Mouse (Mus musculus) cerebellum, adult 2 months (tissue): Measurements from ENCODE around the gene Plekhf1. TPM values are rescaled to one million over a fixed set of nuclear protein-coding genes. Genes with fewer than 3 reads are reported as not detected.

Source experiments
- DNase-seq, 2 experiments: peaks; one replicate each; pipeline ENCODE4 v3.0.0; 2021
- H3K27ac ChIP-seq: fragments of 200-500 bp; 2 replicates; pipeline ENCODE4 v1.5.1; 2012; ENCODE audit warnings: low read length, control low read depth, inconsistent platforms; ENCODE audit not compliant: insufficient read depth
- H3K27me3 ChIP-seq: fragments of 200-500 bp; 2 replicates; pipeline ENCODE4 v1.6.1; 2012; ENCODE audit warnings: inconsistent platforms, mild to moderate bottlenecking, low read length, moderate library complexity; ENCODE audit not compliant: control insufficient read depth, insufficient read depth
- H3K4me1 ChIP-seq: fragments of 200-500 bp; 2 replicates; pipeline ENCODE4 v1.6.1; 2011; ENCODE audit warnings: low read length; ENCODE audit not compliant: control insufficient read depth, insufficient read depth
- H3K4me3 ChIP-seq: fragments of 200-500 bp; replicated peaks from 2 replicates; pipeline ENCODE3; 2011; ENCODE audit warnings: mild to moderate bottlenecking, low read depth, low read length, control low read depth; ENCODE audit not compliant: insufficient read depth
- CTCF ChIP-seq: fragments of 200-500 bp; IDR thresholded peaks from 2 replicates; pipeline ENCODE4 v1.5.1; 2011; ENCODE audit warnings: low read depth, mild to moderate bottlenecking, control low read depth, low read length, moderate library complexity, borderline replicate concordance; ENCODE audit not compliant: insufficient read depth
- POLR2A ChIP-seq: fragments of 200-500 bp; IDR thresholded peaks from 2 replicates; pipeline ENCODE4 v1.6.1; 2011; ENCODE audit warnings: low read length, control low read depth, borderline replicate concordance; ENCODE audit not compliant: insufficient read depth
- WGBS: fragments of 180-500 bp; shearing (Covaris S2); methylation state at CpG from one replicate; pipeline ENCODE4 v1.1.7; 2018; 5-methylcytosine and 5-hydroxymethylcytosine counted together
- polyA plus RNA-seq: library from polyadenylated mRNA; depleted of rRNA; stranded (reverse); fragments of >200 nt; gene quantifications from 2 replicates; pipeline ENCODE4 v1.2.3, GENCODE M21; 2012; rRNA removed

Plekhf1 gene
- polyA plus RNA-seq, 1 experiment = 8.2 TPM

DNA sequence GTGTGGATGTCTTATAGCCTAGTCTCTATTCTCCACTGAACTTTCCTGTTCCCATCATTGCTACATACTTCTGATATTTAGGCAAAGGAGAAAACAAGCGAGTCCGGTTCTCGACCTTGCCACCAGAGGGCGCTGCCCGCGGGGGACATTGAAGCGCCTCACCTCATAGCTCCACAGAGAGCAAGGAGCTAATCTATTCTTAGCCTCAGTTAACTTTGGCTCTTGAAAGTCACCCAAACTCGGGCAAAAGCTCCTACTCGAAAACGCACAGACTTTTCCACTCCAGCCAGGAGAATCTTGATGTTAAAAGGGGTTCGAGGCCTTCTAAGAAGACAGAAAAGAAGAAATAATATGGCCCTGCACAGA, 45.2 kb downstream of the Plekhf1 start:
- WGBS = under 1% methylated on average over 11 of the region's 11 CpGs
- Histone ChIP-seq H3K27ac (peak overlapping the region; percentile 75; the same call in 1 of the 2 replicates), H3K27me3 (no peaks in the 10 kb centered on the region), H3K4me1 (peaks cover 7% of the 10 kb centered on the region; the same call in 1 of the 2 replicates), H3K4me3 (peak overlapping the region; percentile 80)
- TF ChIP-seq CTCF = peak; percentile 88
- TF ChIP-seq POLR2A = no peak
- peak; percentile 84 to 90 for DNase-seq

DNA sequence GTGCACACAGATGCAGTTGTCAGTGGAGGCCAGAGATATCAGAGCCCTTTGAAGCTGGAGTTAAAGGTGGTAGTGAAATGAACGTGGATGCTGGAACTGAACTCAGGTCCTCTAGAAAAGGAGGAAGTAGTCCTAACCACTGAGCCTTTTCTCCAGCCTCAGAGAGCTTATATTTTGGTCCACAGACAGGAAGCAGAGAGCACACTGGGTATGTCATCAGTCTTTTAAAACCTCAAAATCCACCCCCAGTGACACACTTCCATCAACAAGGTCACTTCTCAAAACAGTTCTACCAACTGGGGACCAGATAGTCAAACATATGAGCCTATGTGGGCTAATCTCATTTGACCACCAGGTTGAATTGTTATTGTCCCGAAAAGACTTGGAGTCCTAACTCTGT, 46.5 kb downstream of the Plekhf1 start:
- no peaks in the 10 kb centered on the region for H3K27me3 ChIP-seq
- H3K4me3 ChIP-seq = no peak overlapping the region
- WGBS = 85% methylated on average over 2 of the region's 2 CpGs
- TF ChIP-seq POLR2A = no peak
- no peak for TF ChIP-seq CTCF
- peaks cover 3% of the 10 kb centered on the region; the same call in 1 of the 2 replicates for H3K4me1 ChIP-seq
- DNase-seq = no peak
- no peak overlapping the region for H3K27ac ChIP-seq

DNA sequence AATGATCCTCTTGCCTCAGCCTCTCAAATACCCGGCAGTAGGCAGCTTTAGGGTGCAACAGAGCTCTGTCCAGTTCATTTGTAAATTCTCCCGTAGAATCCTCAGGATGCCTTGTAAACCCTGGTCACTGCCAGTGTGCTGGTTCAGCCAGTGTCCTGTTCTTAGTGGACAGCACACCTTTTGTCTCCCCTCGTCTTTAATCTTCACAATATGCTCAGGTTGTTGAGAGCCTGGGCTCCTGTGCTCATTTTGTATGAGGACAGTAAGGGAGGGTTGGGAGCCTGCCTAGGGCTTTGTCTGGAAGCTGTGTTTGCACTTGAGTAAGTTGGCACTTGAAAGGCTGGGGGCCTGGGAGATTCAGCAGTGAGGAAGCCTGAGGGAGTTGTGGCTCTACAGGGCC, 47.9 kb downstream of the Plekhf1 start:
- no peak for DNase-seq
- TF ChIP-seq CTCF (no peak), POLR2A (no peak)
- Histone ChIP-seq H3K27ac (no peak overlapping the region), H3K27me3 (no peaks in the 10 kb centered on the region; the same call in 1 of the 2 replicates), H3K4me3 (no peak overlapping the region), H3K4me1 (0 out of 2 replicates have a peak, but pooled peaks cover 2% of the 10 kb centered on the region)
- WGBS = 68% methylated on average over 3 of the region's 3 CpGs

DNA sequence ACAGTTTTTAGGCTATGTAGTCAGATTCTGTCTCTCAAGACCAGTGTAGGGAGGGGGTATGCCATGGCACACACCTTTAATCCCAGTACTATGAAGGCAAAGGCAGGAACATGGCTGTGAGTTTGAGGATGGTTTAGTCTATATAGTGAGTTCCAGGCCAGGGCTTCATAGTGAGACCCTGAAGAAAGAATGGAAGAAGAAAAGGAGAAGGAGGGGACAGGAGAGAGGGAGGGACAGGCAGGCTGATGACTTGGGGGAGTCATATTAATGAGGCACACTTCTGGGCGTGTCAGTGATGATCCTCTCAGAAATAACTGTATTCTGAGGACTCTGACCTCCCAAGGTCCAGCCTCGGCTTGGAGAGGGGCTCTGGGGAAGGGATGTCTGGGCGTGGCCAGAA, 51.8 kb downstream of the Plekhf1 start:
- Histone ChIP-seq H3K4me3 (no peak overlapping the region), H3K27me3 (no peaks in the 10 kb centered on the region; the same call in 1 of the 2 replicates), H3K4me1 (no peaks in the 10 kb centered on the region; the same call in 1 of the 2 replicates), H3K27ac (no peak overlapping the region)
- TF ChIP-seq POLR2A (no peak), CTCF (no peak)
- no peak for DNase-seq
- WGBS = 79% methylated on average over 3 of the region's 3 CpGs

DNA sequence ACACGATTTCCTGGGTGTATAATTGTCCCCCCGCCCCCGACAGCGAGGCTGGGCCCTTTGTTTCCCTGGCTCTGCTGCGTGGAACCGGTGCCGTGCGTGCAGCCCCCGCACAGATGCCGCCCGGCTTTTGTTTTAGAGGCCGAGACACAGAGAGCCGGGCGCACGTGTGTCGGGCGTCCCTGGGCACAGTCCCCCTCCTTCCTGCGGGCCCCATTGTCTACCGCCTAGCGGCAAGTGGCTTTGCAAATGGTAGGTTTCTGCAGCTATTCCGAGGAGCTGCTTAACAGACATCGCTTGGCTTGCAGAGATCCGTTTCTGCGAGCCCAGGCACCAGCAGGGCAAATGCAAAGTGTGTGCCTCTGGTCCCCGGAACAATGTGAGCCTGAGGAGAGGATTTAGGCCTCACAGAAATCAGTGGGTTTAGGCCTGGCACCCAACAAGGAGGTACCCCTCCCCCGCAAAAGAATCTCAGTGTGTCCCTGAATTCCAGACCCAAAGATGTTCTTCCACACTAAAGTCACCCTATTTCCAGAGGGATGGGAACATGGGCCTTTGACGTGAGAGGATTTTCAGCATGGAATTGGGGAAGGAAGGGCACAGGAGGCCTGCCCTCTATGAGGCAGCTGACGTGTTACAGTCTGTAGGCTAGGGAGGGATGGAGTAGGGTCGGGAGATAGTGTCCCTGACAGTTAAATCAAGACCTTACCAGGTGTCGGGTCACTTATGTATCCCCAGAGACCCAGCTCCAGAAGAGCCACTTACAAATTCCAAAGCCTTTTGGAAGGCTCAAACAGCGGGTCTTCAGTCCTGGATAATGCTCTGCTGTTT, 53.3 kb downstream of the Plekhf1 start:
- Histone ChIP-seq H3K27me3 (no peaks in the 10 kb centered on the region; the same call in 1 of the 2 replicates), H3K27ac (no peak overlapping the region), H3K4me3 (peak overlapping the region; percentile 23), H3K4me1 (no peaks in the 10 kb centered on the region; the same call in 1 of the 2 replicates)
- 20% methylated on average over 31 of the region's 31 CpGs for WGBS
- peak in 1 of 2 experiments; percentile 36 for DNase-seq
- TF ChIP-seq CTCF = no peak
- no peak for TF ChIP-seq POLR2A

DNA sequence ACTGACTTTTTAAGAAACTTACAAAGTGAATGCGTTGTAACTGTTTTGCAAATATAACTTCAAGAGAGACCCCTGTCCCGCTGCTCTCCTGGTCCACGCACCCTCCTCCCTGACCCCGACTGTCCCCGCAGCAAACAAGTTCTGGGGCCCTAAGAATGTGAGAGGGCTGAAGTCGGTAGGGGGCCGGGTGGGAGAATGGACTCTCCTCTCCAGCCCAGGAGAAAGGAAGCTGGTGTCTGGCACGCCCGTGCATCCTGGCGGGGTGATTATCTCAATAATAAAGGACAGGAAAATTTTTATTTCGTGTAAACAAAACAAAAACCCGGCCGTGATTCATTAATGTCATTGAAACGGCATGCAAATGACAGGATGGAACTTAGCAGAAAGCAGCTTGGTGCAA, 53.9 kb downstream of the Plekhf1 start:
- Histone ChIP-seq H3K4me3 (no peak overlapping the region), H3K27me3 (no peaks in the 10 kb centered on the region; the same call in 1 of the 2 replicates), H3K4me1 (no peaks in the 10 kb centered on the region; the same call in 1 of the 2 replicates), H3K27ac (no peak overlapping the region)
- DNase-seq = no peak
- no peak for TF ChIP-seq CTCF
- TF ChIP-seq POLR2A = no peak
- WGBS = 31% methylated on average over 14 of the region's 14 CpGs

DNA sequence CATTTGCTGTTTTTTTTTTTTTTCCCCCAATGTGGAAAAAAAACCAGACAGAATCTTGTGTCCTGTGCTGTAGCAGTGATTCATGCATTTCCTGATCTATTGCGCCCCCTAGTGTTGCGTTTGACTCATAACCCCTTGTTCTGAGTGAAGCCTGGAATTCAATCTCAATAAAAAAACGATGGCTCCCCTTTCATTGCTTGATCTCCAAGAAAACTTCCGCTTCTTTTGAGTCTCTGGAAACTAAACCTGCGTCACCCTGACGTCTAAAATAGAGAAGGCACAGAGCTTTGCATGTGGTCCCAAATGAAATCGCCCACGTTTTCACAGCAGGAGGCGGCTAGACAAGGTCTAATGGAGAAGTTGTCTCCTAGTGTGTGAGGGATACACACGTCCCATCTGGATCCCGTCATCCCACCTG, 60.1 kb downstream of the Plekhf1 start:
- peak; percentile 46 to 51 for DNase-seq
- Histone ChIP-seq H3K4me1 (no peaks in the 10 kb centered on the region), H3K27ac (no peak overlapping the region), H3K27me3 (no peaks in the 10 kb centered on the region), H3K4me3 (no peak overlapping the region)
- 12% methylated on average over 11 of the region's 11 CpGs for WGBS
- TF ChIP-seq POLR2A (no peak), CTCF (peak; percentile 33; the same call in 1 of the 2 replicates)

Other genes with a start within 250 kb of the Plekhf1 start
- 30.3 and 31.4 TPM in 2 replicates for gene Uri1, start 204.5 kb downstream of the Plekhf1 start, polyA plus RNA-seq
- gene Ccne1, start 120.5 kb downstream of the Plekhf1 start, polyA plus RNA-seq = 19.6 and 20.3 TPM in 2 replicates
- gene 1600014C10Rik, start 44.8 kb downstream of the Plekhf1 start, polyA plus RNA-seq = 32.8 and 33.1 TPM in 2 replicates
- 36.8 and 39.3 TPM in 2 replicates for gene Pop4, start 43.4 kb upstream of the Plekhf1 start, polyA plus RNA-seq